Mouse (Mus musculus) hindbrain, embryonic 16.5 days (tissue): ENCODE data around the gene Eif5a. TPM values are rescaled to one million over a fixed set of nuclear protein-coding genes. Genes with fewer than 3 reads are reported as not detected.

Source experiments
- ATAC-seq: fragments of 200-750 bp; cut with Nextera tagmentation; 2 replicates; pipeline ENCODE4 v1.8.0; 2017; ENCODE audit warnings: moderate TSS enrichment, moderate library complexity
- H3K27ac ChIP-seq: fragments of 300-500 bp; sonication (generic); 2 replicates; pipeline ENCODE4 v1.5.1; 2014; ENCODE audit warnings: low read depth, mild to moderate bottlenecking, control low read depth, low read length, moderate library complexity
- H3K27me3 ChIP-seq: fragments of 300-500 bp; sonication (generic); replicated peaks from 2 replicates; pipeline ENCODE4 v1.6.1; 2014; ENCODE audit warnings: low read length; ENCODE audit not compliant: control insufficient read depth, insufficient read depth
- H3K36me3 ChIP-seq: fragments of 300-500 bp; sonication (generic); 2 replicates; pipeline ENCODE4 v1.6.1; 2014; ENCODE audit warnings: mild to moderate bottlenecking, low read length, moderate library complexity, mixed read lengths; ENCODE audit not compliant: control insufficient read depth, insufficient read depth
- H3K4me1 ChIP-seq: fragments of 300-500 bp; sonication (generic); 2 replicates; pipeline ENCODE4 v1.6.1; 2014; ENCODE audit warnings: low read depth, low read length; ENCODE audit not compliant: control insufficient read depth, insufficient read depth
- H3K4me2 ChIP-seq: fragments of 300-500 bp; sonication (generic); 2 replicates; pipeline ENCODE4 v1.6.1; 2014; ENCODE audit warnings: mild to moderate bottlenecking, low read length, control low read depth, moderate library complexity
- H3K4me3 ChIP-seq: fragments of 300-500 bp; sonication (generic); 2 replicates; pipeline ENCODE4 v1.5.1; 2014; ENCODE audit warnings: mild to moderate bottlenecking, low read length, control low read depth, moderate library complexity
- H3K9ac ChIP-seq: fragments of 300-500 bp; sonication (generic); 2 replicates; pipeline ENCODE4 v1.6.1; 2014; ENCODE audit warnings: low read depth, mild to moderate bottlenecking, control low read depth, low read length, moderate library complexity
- H3K9me3 ChIP-seq: fragments of 300-500 bp; sonication (generic); 2 replicates; pipeline ENCODE4 v1.6.1; 2014; ENCODE audit warnings: mild to moderate bottlenecking, low read length, moderate library complexity; ENCODE audit not compliant: control insufficient read depth
- WGBS: fragments of 180-500 bp; shearing (Covaris S2); extraction: QIAGEN DNeasy Blood & Tissue Kit; methylation state at CpG from one replicate; pipeline ENCODE4 v1.1.7; 2014; 5-methylcytosine and 5-hydroxymethylcytosine counted together
- polyA plus RNA-seq: library from polyadenylated mRNA; unstranded; fragments of >200 nt; fragmentation: Nextera tagmentation; extraction: Ambion mirVana; gene quantifications from 2 replicates; pipeline ENCODE4 v1.2.1, GENCODE M21; 2015

Eif5a gene
- polyA plus RNA-seq, 1 experiment from 2014 or later = 1,123 TPM

GRCm38 (mm10) chr11:69899870-69900269, 21.9 kb downstream of the Eif5a start:
- Histone ChIP-seq H3K9ac (peak overlapping the region; percentile 94), H3K9me3 (no peaks in the 10 kb centered on the region), H3K4me1 (peaks cover 17% of the 10 kb centered on the region), H3K4me2 (peak overlapping the region; percentile 88), H3K27me3 (no peaks in the 10 kb centered on the region), H3K27ac (no peak overlapping the region), H3K4me3 (peak overlapping the region; percentile 92), H3K36me3 (peaks cover 9% of the 10 kb centered on the region)
- ATAC-seq = no peak
- 25% methylated on average over 4 of the region's 4 CpGs for WGBS

DNA sequence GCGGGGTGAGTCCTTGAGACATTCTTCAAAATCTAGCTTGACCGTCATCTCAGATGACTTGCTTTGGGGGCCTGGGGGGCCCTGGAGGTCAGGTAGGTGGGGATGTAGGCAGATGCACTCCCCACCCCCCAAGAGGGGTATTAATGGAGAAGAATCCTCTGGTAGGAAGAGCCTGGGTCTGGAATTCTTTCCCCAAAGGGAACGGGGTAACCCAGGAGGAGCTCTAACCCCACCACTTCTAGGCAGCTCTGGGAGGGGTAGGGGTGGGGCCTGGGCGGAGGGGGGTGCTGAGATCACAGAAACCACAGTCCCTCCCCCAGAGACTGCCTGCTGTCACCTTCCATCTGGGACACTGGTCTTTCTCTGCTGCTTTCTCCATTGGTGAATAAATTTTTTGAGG, 26.5 kb downstream of the Eif5a start, which contains the start of gene Acap1:
Acap1 (minus strand) TSS at position 249 of the 400 bp plus-strand sequence.
- Histone ChIP-seq H3K27me3 (no peaks in the 10 kb centered on the region), H3K4me3 (no peak within 1 kb of the TSS), H3K9me3 (no peaks in the 10 kb centered on the region), H3K9ac (no peak within 1 kb of the TSS), H3K27ac (no peak within 1 kb of the TSS), H3K36me3 (no peaks in the 10 kb centered on the region), H3K4me2 (no peak within 1 kb of the TSS), H3K4me1 (peaks cover 7% of the 10 kb centered on the region)
- WGBS = 81% methylated on average over 4 of the region's 4 CpGs
- ATAC-seq = no peak

DNA sequence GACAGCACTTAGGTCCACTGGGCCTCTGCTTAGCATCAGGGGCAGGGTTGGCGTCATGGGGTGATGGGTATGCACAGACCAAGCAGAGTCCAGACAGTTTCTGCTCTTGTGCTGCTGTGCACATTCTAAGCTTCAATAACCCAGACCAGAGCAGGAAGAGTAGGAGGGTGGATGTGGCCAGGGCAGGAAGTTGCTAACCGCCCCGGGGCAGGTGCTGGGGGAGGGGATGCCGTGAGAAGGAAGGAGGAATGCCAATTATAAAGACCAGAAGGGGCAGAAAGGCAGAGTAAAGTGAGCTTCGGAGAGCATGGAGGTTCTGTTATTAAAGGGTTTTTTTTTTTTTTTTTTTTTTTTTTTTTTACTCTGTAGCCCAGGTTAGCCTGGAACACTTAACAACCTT, 27.1 kb downstream of the Eif5a start:
- no peaks in the 10 kb centered on the region for H3K9me3 ChIP-seq
- no peak overlapping the region for H3K4me3 ChIP-seq
- no peaks in the 10 kb centered on the region for H3K27me3 ChIP-seq
- no peaks in the 10 kb centered on the region for H3K36me3 ChIP-seq
- no peak overlapping the region for H3K27ac ChIP-seq
- 87% methylated on average over 5 of the region's 5 CpGs for WGBS
- H3K4me2 ChIP-seq = no peak overlapping the region
- no peak for ATAC-seq
- peaks cover 5% of the 10 kb centered on the region for H3K4me1 ChIP-seq
- H3K9ac ChIP-seq = no peak overlapping the region

DNA sequence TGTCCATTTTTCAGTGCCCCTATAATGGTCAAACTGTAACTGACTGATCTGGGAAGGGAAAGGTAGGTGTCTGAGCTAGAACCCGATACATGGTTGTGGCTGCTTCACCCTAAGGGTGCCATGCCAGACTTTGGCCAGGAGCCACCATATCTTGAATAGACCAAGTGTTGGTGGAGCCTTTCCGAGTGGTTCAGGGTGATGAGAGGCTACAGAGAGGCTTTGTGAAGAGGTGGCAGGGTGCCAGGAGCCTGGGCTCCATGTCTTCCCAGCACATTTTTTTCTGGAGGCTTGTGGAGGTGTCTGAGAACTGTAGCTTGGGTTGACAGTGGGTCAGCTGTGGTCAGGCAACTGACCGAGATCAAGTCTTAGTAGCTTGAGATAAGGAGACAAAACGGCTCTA, 30.3 kb downstream of the Eif5a start:
- 57% methylated on average over 4 of the region's 4 CpGs for WGBS
- no peaks in the 10 kb centered on the region for H3K4me1 ChIP-seq
- no peaks in the 10 kb centered on the region for H3K9me3 ChIP-seq
- no peak overlapping the region for H3K9ac ChIP-seq
- H3K27me3 ChIP-seq = no peaks in the 10 kb centered on the region
- 0 out of 2 replicates have a peak, but pooled peaks have one; percentile 34 for ATAC-seq
- no peak overlapping the region for H3K27ac ChIP-seq
- H3K36me3 ChIP-seq = no peaks in the 10 kb centered on the region
- H3K4me2 ChIP-seq = no peak overlapping the region
- no peak overlapping the region for H3K4me3 ChIP-seq

DNA sequence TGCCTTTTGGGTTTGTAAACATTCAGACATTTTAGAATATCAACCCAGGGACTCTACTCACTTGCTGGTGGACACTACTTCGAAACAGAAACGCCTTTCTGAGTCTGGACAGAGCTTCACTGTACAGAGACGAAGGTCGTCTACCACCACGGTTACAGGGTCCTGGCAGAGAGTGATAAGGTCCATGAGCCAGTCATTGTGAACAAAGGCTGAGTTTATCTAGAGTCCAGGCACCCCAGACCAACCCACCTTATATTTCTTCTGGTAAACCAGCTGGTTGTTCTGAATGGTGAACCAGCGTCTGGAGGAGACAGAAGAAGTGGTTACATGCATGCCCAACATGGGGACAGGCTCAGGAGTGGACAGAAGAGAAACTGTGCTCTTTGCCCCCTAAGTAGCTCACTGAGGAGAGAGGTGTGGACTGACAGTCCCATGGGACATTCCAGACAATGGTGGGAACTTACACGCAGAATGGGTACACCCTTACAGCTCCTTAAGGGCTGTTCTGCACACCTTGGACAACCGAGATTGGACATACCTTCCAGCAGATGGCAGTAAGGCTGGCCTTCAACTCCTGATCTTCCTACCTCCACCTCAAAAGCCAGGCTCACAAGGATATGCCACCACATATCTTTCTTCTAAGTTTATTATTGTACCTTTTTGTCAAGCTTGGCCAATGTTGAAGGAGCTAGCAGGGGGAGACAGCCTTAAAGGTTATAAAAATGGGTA, 34.7 kb downstream of the Eif5a start:
- no peaks in the 10 kb centered on the region for H3K27me3 ChIP-seq
- H3K9me3 ChIP-seq = no peaks in the 10 kb centered on the region
- no peak overlapping the region for H3K9ac ChIP-seq
- no peaks in the 10 kb centered on the region for H3K36me3 ChIP-seq
- WGBS = 82% methylated on average over 8 of the region's 8 CpGs
- ATAC-seq = no peak
- no peak overlapping the region for H3K4me3 ChIP-seq
- H3K4me2 ChIP-seq = no peak overlapping the region
- no peaks in the 10 kb centered on the region for H3K4me1 ChIP-seq
- H3K27ac ChIP-seq = no peak overlapping the region

- no peak for ATAC-seq
- Histone ChIP-seq H3K4me1 (0 out of 2 replicates have a peak, but pooled peaks cover 3% of the 10 kb centered on the region), H3K27me3 (0 out of 2 replicates have a peak, but pooled peaks cover 6% of the 10 kb centered on the region), H3K9me3 (no peaks in the 10 kb centered on the region), H3K9ac (no peak overlapping the region), H3K4me2 (no peak overlapping the region), H3K27ac (no peak overlapping the region), H3K36me3 (no peaks in the 10 kb centered on the region), H3K4me3 (no peak overlapping the region)
- 76% methylated on average over 8 of the region's 8 CpGs for WGBS
Measured at GRCm38 (mm10) chr11:69884663-69885062, 37.1 kb downstream of the Eif5a start.

DNA sequence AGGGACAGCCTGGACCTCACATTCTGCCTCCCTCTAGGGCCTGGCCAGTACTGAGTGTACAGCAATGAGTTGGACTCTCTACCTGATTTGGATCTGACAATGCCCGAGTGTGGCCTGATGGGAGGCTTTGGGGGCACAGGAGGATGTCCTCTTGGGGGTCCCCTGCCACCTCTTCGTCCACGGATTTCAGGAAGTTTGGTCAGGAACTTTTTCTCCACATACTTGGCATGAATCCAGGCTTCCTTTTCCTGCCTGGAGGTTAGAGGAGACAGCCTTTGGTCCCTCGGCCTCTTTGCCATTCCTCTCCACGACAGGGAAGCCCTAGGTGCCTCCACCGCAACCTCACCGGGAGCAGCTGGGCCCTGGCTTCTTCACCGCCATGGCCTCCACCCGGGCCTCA, 37.5 kb downstream of the Eif5a start:
- ATAC-seq = no peak
- Histone ChIP-seq H3K4me3 (no peak overlapping the region), H3K4me1 (peaks cover 3% of the 10 kb centered on the region; the same call in 1 of the 2 replicates), H3K9me3 (no peaks in the 10 kb centered on the region), H3K9ac (no peak overlapping the region), H3K36me3 (no peaks in the 10 kb centered on the region), H3K27ac (no peak overlapping the region), H3K27me3 (0 out of 2 replicates have a peak, but pooled peaks cover 6% of the 10 kb centered on the region), H3K4me2 (no peak overlapping the region)
- WGBS = 85% methylated on average over 9 of the region's 9 CpGs

DNA sequence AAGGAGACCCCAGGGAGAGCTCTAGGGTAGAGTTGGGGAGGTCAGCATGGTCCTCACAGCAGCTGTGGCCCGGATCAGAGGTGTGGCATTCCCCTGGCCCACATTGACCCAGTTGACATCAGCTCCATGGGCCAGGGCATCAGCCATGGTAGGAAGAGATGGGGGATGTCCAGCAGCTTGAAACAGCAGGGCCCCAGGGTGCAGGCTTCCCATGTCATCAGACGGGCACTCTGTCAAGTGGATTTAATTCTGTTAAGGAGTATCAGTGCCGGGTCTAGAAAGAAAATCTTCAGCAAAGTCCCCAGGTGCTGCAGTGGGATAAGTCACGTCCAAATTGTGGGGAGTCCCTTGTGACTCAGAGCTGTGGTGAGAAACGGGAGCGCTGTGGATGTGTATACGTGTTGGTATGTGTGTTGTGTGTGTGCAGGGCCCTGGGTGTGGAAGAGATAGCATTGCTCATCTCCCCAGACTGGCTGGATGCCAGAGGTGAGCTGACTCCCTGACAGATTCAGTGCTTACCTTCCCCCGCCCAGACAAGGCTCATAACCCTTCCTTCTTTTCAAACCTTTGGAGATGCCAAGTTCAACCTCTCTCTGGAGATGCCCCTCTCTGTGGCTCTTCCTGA, 38.1 kb downstream of the Eif5a start:
- no peak overlapping the region for H3K4me3 ChIP-seq
- H3K36me3 ChIP-seq = no peaks in the 10 kb centered on the region
- H3K4me1 ChIP-seq = peaks cover 3% of the 10 kb centered on the region; the same call in 1 of the 2 replicates
- H3K9me3 ChIP-seq = no peaks in the 10 kb centered on the region
- ATAC-seq = no peak
- no peak overlapping the region for H3K9ac ChIP-seq
- H3K27me3 ChIP-seq = 0 out of 2 replicates have a peak, but pooled peaks cover 6% of the 10 kb centered on the region
- H3K4me2 ChIP-seq = no peak overlapping the region
- WGBS = 86% methylated on average over 8 of the region's 8 CpGs
- H3K27ac ChIP-seq = no peak overlapping the region

GRCm38 (mm10) chr11:69883066-69883465, 38.7 kb downstream of the Eif5a start:
- Histone ChIP-seq H3K4me1 (peaks cover 3% of the 10 kb centered on the region; the same call in 1 of the 2 replicates), H3K36me3 (no peaks in the 10 kb centered on the region)
- WGBS = 62% methylated on average over 4 of the region's 4 CpGs

More at GRCm38 (mm10) chr11:69883066-69883465, 38.7 kb downstream of the Eif5a start:
- no peak for ATAC-seq
- H3K9me3 ChIP-seq = no peaks in the 10 kb centered on the region
- H3K27ac ChIP-seq = no peak overlapping the region
- H3K9ac ChIP-seq = no peak overlapping the region
- no peak overlapping the region for H3K4me2 ChIP-seq
- H3K4me3 ChIP-seq = no peak overlapping the region
- 0 out of 2 replicates have a peak, but pooled peaks cover 6% of the 10 kb centered on the region for H3K27me3 ChIP-seq
